30 mouse cellular contexts compared by ENCODE assay signal in the genomic region with DNA sequence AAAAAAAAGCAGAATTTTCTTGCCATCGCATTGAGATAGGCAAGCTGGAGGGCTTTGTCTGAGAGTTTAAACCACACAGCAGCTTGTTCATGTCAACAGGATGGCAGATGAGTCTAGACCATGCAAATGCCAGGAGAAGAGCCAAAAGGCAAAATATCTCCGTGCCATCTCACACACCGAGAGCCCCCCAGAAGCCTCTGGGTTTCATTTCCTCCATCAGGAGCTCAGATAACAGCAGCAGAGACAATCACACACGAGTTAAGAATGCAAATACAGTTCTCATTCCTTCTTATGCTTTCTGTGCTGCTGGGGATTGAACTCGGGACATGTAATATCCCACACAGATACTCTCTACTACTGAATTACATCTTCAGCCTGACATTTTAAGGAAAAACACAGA.
"Had no signal": no experiment of that assay in that cellular context is flagged by ENCODE, and none has a peak within 500 bp of the region (broad histone marks: within the 10 kb centered on the region; RNA-seq: fewer than 3 reads in every experiment).

No protein-coding gene starts in this region.

- H3K4me2 ChIP-seq: limb, embryonic 12.5 days; limb, embryonic 13.5 days; limb, embryonic 15.5 days; liver, embryonic 11.5 days; liver, embryonic 12.5 days; liver, embryonic 13.5 days; liver, embryonic 15.5 days; lung, embryonic 14.5 days; lung, embryonic 15.5 days; midbrain, embryonic 11.5 days; midbrain, embryonic 12.5 days; midbrain, embryonic 13.5 days; midbrain, embryonic 15.5 days; neural tube, embryonic 12.5 days had no signal

- H3K27ac ChIP-seq: limb, embryonic 10.5 days; limb, embryonic 12.5 days; limb, embryonic 13.5 days; limb, embryonic 15.5 days; liver, embryonic 12.5 days; liver, embryonic 13.5 days; liver, embryonic 14.5 days; liver, embryonic 15.5 days; lung, embryonic 15.5 days; macrophage; midbrain, embryonic 10.5 days; midbrain, embryonic 12.5 days; midbrain, embryonic 13.5 days; midbrain, embryonic 15.5 days; neural tube, embryonic 12.5 days had no signal

- DNase-seq: left cerebral cortex, postnatal 4 days; liver; liver, embryonic 13.5 days; liver, postnatal 0 days; lung, adult 18-20 months; lung, adult 2 months; lung, embryonic 14.5 days; lung, postnatal 10 days; lung, postnatal 14 days; lung, postnatal 36 days; lung, postnatal 4 days; midbrain, embryonic 14.5 days had no signal

- H3K27me3 ChIP-seq: limb, embryonic 13.5 days; limb, embryonic 15.5 days; liver, embryonic 12.5 days; liver, embryonic 13.5 days; liver, embryonic 15.5 days; lung, embryonic 15.5 days; megakaryocyte, embryonic 14.5 days; midbrain, embryonic 12.5 days; midbrain, embryonic 13.5 days; midbrain, embryonic 15.5 days; neural tube, embryonic 12.5 days had no signal

- H3K4me1 ChIP-seq: limb, embryonic 12.5 days; liver, embryonic 12.5 days; liver, embryonic 13.5 days; liver, embryonic 15.5 days; lung, embryonic 15.5 days; megakaryocyte, embryonic 14.5 days; midbrain, embryonic 12.5 days; midbrain, embryonic 13.5 days; midbrain, embryonic 15.5 days; neural tube, embryonic 12.5 days had no signal

- H3K4me3 ChIP-seq: limb, embryonic 10.5 days; limb, embryonic 12.5 days; limb, embryonic 13.5 days; limb, embryonic 15.5 days; liver, embryonic 12.5 days; liver, embryonic 13.5 days; liver, embryonic 15.5 days; lung, embryonic 15.5 days; megakaryocyte, embryonic 14.5 days; midbrain, embryonic 10.5 days; midbrain, embryonic 12.5 days; midbrain, embryonic 13.5 days; midbrain, embryonic 15.5 days; myocyte; neural tube, embryonic 12.5 days had no signal

- H3K9me3 ChIP-seq: limb, embryonic 10.5 days; limb, embryonic 12.5 days; limb, embryonic 13.5 days; limb, embryonic 15.5 days; liver, embryonic 12.5 days; liver, embryonic 13.5 days; liver, embryonic 15.5 days; lung, embryonic 15.5 days; midbrain, embryonic 10.5 days; midbrain, embryonic 12.5 days; midbrain, embryonic 13.5 days; midbrain, embryonic 15.5 days; neural tube, embryonic 12.5 days had no signal

- H3K36me3 ChIP-seq: limb, embryonic 10.5 days; limb, embryonic 12.5 days; limb, embryonic 13.5 days; limb, embryonic 15.5 days; liver, embryonic 12.5 days; liver, embryonic 13.5 days; liver, embryonic 15.5 days; lung, embryonic 15.5 days; midbrain, embryonic 10.5 days; midbrain, embryonic 12.5 days; midbrain, embryonic 13.5 days; midbrain, embryonic 15.5 days; neural tube, embryonic 12.5 days had no signal

- H3K9ac ChIP-seq: limb, embryonic 12.5 days; limb, embryonic 13.5 days; limb, embryonic 15.5 days; liver, embryonic 12.5 days; liver, embryonic 13.5 days; liver, embryonic 14.5 days; liver, embryonic 15.5 days; liver, postnatal 0 days; lung, embryonic 14.5 days; lung, embryonic 15.5 days; midbrain, embryonic 12.5 days; midbrain, embryonic 13.5 days; midbrain, embryonic 15.5 days; neural tube, embryonic 12.5 days had no signal
